Mouse (Mus musculus) lung, adult 2 months (tissue): ENCODE measurements around the gene Klhl25.

ENCODE experiments used
- CTCF ChIP-seq: fragments of 200-500 bp; IDR thresholded peaks from 2 replicates; pipeline ENCODE4 v1.5.1; 2011; ENCODE audit warnings: mild to moderate bottlenecking, low read length, control low read depth; ENCODE audit not compliant: insufficient read depth
- POLR2A ChIP-seq: fragments of 200-500 bp; IDR thresholded peaks from 2 replicates; pipeline ENCODE4 v1.6.1; 2011; ENCODE audit warnings: low read depth, mild to moderate bottlenecking, control low read depth, low read length, borderline replicate concordance; ENCODE audit errors: extremely low read depth

- no peak for TF ChIP-seq POLR2A
- no peak for TF ChIP-seq CTCF
These were observed 25.0 kb upstream of the Klhl25 start for GRCm38 (mm10) chr7:75823071-75823470.
